Mouse (Mus musculus): ENCODE data around the gene Ash1l. TPM values are rescaled to one million over a fixed set of nuclear protein-coding genes. Genes with fewer than 3 reads are reported as not detected.

Gene Ash1l
- total and polyA plus RNA-seq, 3 experiments, result 9.6 to 22.2 (median 12.8) TPM

GRCm38 (mm10) chr3:89115522-89115921 lies 165.1 kb downstream of the Ash1l start:
- no peak overlapping the region for H3K27ac ChIP-seq (ENCODE audit: control insufficient read depth, low read depth, low read length)
- no peaks in the 10 kb centered on the region for H3K9me3 ChIP-seq (replicated peaks; ENCODE audit: insufficient read depth, low read length)
- peaks cover 0 to 4% of the 10 kb centered on the region in 2 experiments; a peak in 2 of 4 replicates for H3K36me3 ChIP-seq (ENCODE audit: control insufficient read depth in 1 of 2, insufficient read depth in 2 of 2, low read length in 2 of 2)
- no peak overlapping the region for H3K9ac ChIP-seq (ENCODE audit: control insufficient read depth, low read depth, low read length, poor library complexity, severe bottlenecking)
- H3K27me3 ChIP-seq (ENCODE audit: control insufficient read depth in 1 of 2, insufficient read depth in 2 of 2, low read length in 2 of 2), result peaks cover 0 to 1% of the 10 kb centered on the region in 2 experiments; a peak in 1 of 4 replicates
- H3K79me2 ChIP-seq (ENCODE audit: control insufficient read depth, insufficient read depth, low read length, poor library complexity), result no peaks in the 10 kb centered on the region
- no peak overlapping the region for H3K4me3 ChIP-seq (ENCODE audit: control insufficient read depth in 1 of 2, insufficient read depth in 1 of 2, low read depth in 2 of 2, low read length in 2 of 2)
- TF ChIP-seq ZKSCAN1 (IDR thresholded peaks at IDR 0.05; ENCODE audit: low read depth, low read length) (no peak), USF2 (IDR thresholded peaks at IDR 0.05; ENCODE audit: borderline replicate concordance in 1 of 2, insufficient read depth in 1 of 2, low read depth in 1 of 2, low read length in 2 of 2) (no peak), MXI1 (IDR thresholded peaks at IDR 0.05; ENCODE audit: low read depth, low read length) (peak; percentile 33; the same call in 1 of the 2 replicates), MAX (IDR thresholded peaks at IDR 0.05; ENCODE audit: low read length) (no peak; the same call in 1 of the 2 replicates), MYC (IDR thresholded peaks at IDR 0.05; ENCODE audit: low read depth, low read length) (0 out of 2 replicates have a peak, but pooled peaks have one; percentile 53), MAFK (IDR thresholded peaks at IDR 0.05; ENCODE audit: borderline replicate concordance, low read depth, low read length) (no peak), NRF1 (IDR thresholded peaks at IDR 0.05; ENCODE audit: insufficient read depth, low read depth, low read length, poor library complexity, severe bottlenecking) (no peak), POLR2A (IDR thresholded peaks at IDR 0.05; ENCODE audit: control insufficient read depth in 1 of 2, insufficient read depth in 1 of 2, low read depth in 1 of 2, low read length in 2 of 2, poor library complexity in 1 of 2) (no peak), JUND (IDR thresholded peaks at IDR 0.05; ENCODE audit: low read depth, low read length) (no peak), ZC3H11A (IDR thresholded peaks at IDR 0.05; ENCODE audit: low read depth, low read length) (peak; percentile 83), CHD2 (IDR thresholded peaks at IDR 0.05; ENCODE audit: low read length) (peak; percentile 12; the same call in 1 of the 2 replicates), ELF1 (IDR thresholded peaks at IDR 0.05; ENCODE audit: low read depth, low read length) (no peak), RCOR1 (IDR thresholded peaks at IDR 0.05; ENCODE audit: low read depth, low read length) (no peak), ZMIZ1 (IDR thresholded peaks at IDR 0.05; ENCODE audit: low read depth, low read length) (no peak), MYB (IDR thresholded peaks at IDR 0.05; ENCODE audit: low read depth, low read length) (no peak), SIN3A (IDR thresholded peaks at IDR 0.05; ENCODE audit: low read length) (peak; percentile 60), GABPA (IDR thresholded peaks at IDR 0.05; ENCODE audit: low read depth, low read length) (no peak), E2F4 (IDR thresholded peaks at IDR 0.05; ENCODE audit: borderline replicate concordance, low read depth, low read length) (no peak), KAT2A (conservative IDR thresholded peaks at IDR 0.05; ENCODE audit: low read depth, low read length) (no peak), ETS1 (IDR thresholded peaks at IDR 0.05; ENCODE audit: low read depth, low read length) (no peak), CTCF (IDR thresholded peaks at IDR 0.05 in 2 of 3, conservative IDR thresholded peaks at IDR 0.05 in 1 of 3; ENCODE audit: control insufficient read depth in 1 of 3, insufficient read depth in 1 of 3, low read depth in 2 of 3, low read length in 3 of 3, poor library complexity in 1 of 3, severe bottlenecking in 1 of 3) (peak; percentile 68 to 84 (median 81)), SMC3 (IDR thresholded peaks at IDR 0.05; ENCODE audit: low read depth, low read length) (peak; percentile 79), HCFC1 (IDR thresholded peaks at IDR 0.05; ENCODE audit: low read depth, low read length) (0 out of 2 replicates have a peak, but pooled peaks have one; percentile 26), BHLHE40 (IDR thresholded peaks at IDR 0.05; ENCODE audit: borderline replicate concordance, low read depth, low read length) (peak; percentile 48; the same call in 1 of the 2 replicates), TCF12 (IDR thresholded peaks at IDR 0.05; ENCODE audit: low read depth, low read length) (no peak), POLR2AphosphoS5 (IDR thresholded peaks at IDR 0.05; ENCODE audit: borderline replicate concordance, low read depth, low read length) (no peak), GATA1 (IDR thresholded peaks at IDR 0.05; ENCODE audit: low read depth, low read length) (peak; percentile 10; the same call in 1 of the 2 replicates), RAD21 (IDR thresholded peaks at IDR 0.05; ENCODE audit: low read depth, low read length) (peak; percentile 83), MAZ (IDR thresholded peaks at IDR 0.05; ENCODE audit: low read depth, low read length) (no peak), CHD1 (IDR thresholded peaks at IDR 0.05; ENCODE audit: low read depth, low read length) (no peak), UBTF (IDR thresholded peaks at IDR 0.05; ENCODE audit: borderline replicate concordance, insufficient read depth, low read depth, low read length) (no peak), USF1 (IDR thresholded peaks at IDR 0.05; ENCODE audit: low read depth, low read length) (no peak), TAL1 (IDR thresholded peaks at IDR 0.05; ENCODE audit: low read length) (no peak), NELFE (IDR thresholded peaks at IDR 0.05; ENCODE audit: low read depth, low read length) (no peak)
- H3K4me1 ChIP-seq (ENCODE audit: control insufficient read depth in 1 of 2, insufficient read depth in 2 of 2, low read length in 2 of 2), result peaks cover 5% of the 10 kb centered on the region in 2 experiments; a peak in 3 of 4 replicates
- peak; percentile 87 for DNase-seq (ENCODE audit: low read depth, low spot score)
